Mouse (Mus musculus): ENCODE measurements at regions not wholly inside any gene's neighbourhood (a gene's known extent, or its start where the extent isn't known, plus 50 kb on each side); places are given as distances from the start of the nearest gene placed in this dataset.
A peak's percentile ranks its signal among the peaks of the same experiment; 100 is the strongest.

DNA sequence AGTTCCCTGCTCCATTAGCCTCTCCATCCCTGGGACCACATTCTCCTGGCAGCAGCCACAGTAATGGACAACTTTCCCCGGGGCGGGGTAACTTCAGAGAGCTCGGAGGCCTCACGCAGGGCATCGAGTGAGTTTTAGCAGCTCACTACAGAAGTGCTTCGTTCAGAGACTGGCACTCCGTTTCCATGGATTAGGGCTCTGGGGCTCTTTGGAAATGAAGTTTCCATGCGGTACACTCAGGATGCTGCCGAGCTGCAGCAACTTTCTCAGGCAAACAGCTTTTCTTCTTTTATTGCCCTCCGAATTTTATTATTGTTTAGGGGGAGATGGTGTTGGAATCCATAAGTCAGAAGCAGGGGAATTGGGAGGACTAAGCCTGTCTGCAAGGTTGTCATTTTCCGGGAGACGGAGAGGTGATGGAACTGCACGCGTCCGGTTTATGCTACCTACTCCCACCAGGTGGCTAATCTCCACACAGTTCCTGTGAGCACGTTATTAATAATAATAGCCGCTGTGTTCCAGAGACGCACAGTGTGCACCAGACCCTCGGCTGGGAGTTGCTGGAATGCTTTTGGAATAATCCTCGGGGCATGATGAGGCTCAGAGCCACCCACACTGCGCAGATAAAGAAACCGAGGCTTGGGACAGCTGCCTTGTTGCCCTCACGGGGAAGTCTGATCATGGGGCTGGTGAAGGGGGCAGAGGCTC lies 460.4 kb upstream of the 3110018I06Rik start:
- no peak for DNase-seq (ENCODE audit: low spot score)

DNA sequence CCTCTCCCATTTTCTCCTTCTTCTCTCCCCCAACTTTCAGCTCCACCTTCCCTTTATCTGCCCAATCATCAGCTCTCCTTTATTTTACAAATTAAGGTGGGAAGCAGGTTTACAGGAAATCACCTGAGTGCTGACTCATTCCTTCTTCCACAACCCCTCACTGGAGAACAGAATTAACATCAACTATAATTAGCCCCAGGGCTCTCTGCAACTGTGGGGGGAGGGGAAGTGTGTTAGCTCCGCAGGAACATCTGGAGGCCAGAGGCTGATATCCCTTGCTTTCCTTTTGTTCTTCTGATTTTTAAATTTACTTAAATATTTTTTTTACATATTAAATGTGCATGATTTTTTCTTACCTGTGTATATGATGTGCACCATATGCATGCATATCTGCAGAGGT lies 459.4 kb upstream of the 3110018I06Rik start:
- no peak for DNase-seq (ENCODE audit: low spot score)

DNA sequence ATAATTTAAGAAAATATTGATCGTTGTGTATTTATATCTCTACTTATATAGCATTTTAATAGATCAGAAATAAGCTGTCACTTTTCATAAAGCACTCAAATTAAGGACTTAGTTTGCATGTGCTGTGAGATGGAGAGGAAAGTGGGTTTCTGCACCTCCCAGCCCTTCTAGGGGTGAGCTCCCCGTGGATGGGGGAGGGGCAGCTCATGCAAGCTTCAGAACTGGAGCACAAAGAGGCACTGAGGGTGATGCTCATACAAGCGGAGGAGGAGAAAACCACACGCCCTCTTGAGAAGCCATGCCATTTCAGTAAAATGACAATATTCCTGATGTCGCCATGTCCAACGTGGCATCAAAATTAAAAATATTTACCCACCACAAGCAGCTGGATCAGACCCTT lies 452.1 kb upstream of the 3110018I06Rik start:
- DNase-seq (ENCODE audit: low spot score): no peak

DNA sequence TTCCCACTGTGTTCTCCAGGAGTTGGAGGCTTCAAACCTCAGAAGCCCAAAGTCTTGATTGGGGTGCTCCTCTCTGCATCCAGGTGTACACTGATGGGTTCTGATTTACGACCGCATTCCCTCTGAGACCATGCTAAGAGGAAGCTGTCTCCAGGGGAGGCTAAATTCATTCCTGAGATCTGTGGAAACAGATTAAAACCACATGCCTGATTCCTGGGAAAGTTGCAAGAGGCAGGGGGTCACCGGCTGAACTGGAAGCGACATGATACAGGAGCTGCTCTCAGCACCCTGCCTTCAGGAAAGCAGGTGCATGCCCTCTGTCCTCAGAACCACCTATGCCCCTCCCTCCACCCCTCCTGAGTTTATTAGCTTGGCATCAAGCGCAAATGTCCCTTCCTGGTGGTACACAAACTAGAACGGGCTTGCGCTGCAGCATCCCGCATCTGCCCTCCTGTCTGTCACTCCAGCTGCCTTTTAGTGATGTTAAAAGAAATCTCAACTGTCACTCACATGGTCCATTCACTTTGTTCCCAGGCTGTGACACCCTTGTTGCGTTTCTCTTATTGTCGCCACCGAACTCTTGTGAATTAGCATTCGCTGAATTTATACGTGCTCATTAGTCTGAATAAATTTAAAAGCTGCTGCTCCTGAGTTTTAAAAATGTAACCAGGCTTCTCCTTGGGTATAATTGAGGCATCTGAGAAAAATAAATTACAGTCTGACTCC lies 446.3 kb upstream of the 3110018I06Rik start:
- DNase-seq (ENCODE audit: low spot score): no peak

DNA sequence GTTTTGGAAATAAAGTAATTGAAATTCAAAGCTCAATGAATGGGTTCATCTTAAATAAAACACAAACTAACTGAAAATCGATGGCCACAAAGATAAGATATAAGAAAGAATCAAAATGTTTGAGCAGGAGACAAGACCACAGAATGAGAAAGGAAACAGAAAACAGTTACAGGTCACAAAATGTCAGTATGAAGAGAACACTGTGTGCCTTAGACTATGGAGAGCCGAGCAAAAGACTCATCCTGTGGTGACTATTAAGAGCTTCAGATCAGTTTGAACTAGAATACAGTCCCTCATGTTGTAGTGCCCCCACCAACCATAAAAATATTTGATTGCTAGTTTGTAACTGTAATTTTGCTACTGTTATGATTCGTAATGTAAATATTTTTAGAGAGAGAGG lies 441.9 kb upstream of the 3110018I06Rik start:
- DNase-seq (ENCODE audit: low spot score): peak; percentile 7

DNA sequence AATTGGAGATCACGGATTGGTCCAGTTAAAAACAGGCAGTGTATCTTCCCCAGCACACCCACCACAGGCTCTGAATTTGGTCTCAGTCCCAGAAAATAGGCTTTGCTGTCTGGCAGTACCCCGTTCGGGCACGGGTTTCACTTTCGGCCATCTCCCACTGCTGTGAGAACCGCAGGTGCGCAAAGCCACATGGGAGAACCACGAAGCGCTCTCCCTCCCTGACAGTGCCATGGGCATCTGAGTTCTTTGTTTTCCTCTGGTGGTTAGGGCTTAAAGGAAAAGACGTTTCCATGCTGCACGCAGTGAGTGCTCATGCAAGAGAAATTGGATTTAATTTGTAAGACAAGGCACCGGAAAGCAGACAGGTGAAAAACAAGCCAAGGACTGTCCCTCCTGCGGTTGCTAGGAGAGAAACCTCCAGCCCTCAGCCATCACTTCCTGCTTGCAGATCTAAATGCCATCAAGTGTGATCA lies 441.3 kb upstream of the 3110018I06Rik start:
- DNase-seq (ENCODE audit: low spot score): peak; percentile 67

DNA sequence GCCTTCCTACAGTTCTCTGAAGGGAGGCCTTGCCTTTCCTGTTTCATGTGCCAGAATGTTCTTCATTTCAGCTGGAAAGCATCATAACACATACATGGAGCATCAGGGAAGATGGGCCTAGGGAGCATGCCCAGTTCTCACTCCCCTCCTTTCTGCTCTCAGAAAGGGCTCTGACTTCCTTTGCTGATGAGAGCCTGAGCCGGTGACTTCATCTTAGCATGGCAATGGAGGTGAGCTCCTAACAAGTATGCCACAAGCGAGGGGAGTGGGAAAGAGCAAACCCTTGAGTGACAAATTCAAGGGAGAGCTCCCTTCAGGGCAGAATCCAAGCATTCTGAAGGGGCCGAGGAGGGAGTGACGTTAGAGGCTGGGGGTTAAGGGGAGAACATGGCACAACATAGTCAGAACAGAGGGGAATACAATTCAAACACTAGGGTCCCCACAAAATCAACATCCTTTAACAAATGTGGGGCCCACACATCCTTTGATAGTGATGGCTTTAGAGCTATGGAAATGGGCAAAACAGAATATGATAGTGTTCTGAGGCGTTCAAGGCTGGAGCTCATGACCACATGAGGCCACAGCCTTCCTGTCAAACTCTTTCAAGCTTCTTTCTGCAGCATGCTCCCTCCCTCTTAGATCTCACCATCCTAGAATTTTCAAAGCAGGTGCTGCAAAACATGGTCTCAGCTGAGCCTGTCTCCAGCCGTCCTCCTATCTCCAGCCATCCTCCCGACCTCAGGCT lies 437.4 kb upstream of the 3110018I06Rik start:
- peak; percentile 52 for DNase-seq (ENCODE audit: low spot score)

DNA sequence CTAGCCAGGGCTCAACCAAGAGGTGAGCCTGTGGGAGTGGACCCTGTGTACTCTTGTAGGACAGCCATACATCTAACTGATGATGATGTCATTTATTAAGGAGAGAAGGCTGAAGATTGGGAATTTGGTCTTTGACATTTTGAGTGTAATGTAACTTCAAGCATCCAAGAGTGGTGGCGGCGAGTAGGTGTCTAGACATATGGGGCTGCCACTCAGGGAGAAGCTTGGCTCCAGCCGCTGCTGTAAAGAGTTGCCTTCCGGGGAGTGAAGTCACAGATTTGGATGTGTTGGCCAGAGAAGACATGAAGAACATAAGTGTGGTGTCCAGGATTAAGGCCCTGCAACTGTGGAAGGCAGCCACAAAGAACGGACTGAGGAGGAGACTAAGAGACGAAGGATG lies 436.3 kb upstream of the 3110018I06Rik start:
- DNase-seq (ENCODE audit: low spot score): no peak

DNA sequence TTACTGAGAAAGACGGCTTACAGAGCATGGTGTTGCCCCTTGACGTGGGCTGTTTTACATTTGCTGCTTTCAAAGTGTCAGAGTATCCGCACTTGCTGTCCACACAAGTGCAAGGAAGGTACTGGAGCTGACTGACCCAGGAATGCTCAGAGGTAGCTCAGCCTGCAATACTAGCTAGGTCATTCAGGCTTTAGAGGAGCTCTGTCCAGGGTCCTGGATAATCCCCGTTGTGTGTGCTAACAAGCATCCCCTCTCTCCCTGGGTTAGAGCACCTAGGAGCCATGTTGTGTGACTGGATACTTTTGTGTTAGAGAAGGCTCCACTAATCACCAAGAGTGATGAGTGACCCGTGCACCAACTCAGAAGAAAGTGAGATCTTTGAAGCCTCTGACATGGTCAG lies 431.9 kb upstream of the 3110018I06Rik start:
- DNase-seq (ENCODE audit: low spot score): no peak

DNA sequence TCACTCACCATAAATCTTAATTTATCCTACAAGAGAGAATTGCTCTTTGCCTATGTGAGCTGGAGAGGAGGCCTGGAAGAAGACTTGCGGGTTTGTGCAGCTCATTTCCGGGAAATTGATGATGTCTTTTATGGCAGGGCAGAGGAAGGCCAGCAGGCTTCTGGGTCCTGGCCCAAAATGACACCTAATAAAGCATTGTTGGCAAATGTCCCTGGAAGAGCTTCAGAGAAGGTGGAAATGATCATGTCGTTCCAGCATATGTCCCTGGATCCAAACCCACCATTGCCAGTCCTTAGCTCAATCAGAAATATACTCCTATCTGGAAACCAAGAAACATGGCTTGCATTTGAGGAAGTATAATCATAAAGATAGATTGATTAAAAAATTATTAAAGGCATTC lies 427.9 kb upstream of the 3110018I06Rik start:
- no peak for DNase-seq (ENCODE audit: low spot score)

DNA sequence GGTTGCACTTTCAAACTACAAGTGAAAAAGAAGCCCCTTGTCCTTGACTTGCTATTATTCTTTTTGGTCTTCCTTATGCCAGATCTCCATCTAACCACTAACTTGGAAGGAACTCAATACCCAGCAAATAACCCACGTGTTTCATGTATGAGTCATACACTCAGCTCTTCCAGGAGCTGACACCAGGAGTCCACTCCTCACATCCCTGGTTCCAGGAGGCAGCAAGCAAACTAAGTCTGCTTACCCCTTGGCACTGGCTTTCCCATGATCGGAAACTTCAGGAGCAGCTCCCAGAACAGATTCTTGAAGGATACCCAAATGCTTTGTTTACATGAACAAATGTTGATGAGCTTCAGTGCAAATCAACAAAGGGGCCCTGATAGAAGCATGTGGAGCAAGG lies 421.1 kb upstream of the 3110018I06Rik start:
- no peak for DNase-seq (ENCODE audit: low spot score)

DNA sequence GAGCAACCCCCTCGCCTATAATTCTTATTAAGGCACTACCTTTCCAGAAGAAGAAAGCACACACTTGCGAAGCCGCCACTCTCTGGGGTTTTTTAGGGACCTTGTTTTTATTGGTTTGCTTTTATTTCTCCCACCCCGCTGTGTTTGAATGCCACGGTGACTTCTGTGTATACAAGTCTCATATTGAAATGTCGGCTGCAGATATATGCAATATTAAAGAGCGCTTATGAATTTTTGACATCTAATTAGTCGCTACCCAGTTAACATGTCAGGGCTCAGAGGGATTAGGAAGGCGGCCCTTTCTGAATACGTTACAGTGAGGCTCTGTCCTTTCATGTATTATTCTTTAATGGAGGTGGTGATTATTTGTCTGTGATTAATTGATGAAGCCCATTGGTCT lies 405.9 kb upstream of the 3110018I06Rik start:
- DNase-seq (ENCODE audit: low spot score): no peak

DNA sequence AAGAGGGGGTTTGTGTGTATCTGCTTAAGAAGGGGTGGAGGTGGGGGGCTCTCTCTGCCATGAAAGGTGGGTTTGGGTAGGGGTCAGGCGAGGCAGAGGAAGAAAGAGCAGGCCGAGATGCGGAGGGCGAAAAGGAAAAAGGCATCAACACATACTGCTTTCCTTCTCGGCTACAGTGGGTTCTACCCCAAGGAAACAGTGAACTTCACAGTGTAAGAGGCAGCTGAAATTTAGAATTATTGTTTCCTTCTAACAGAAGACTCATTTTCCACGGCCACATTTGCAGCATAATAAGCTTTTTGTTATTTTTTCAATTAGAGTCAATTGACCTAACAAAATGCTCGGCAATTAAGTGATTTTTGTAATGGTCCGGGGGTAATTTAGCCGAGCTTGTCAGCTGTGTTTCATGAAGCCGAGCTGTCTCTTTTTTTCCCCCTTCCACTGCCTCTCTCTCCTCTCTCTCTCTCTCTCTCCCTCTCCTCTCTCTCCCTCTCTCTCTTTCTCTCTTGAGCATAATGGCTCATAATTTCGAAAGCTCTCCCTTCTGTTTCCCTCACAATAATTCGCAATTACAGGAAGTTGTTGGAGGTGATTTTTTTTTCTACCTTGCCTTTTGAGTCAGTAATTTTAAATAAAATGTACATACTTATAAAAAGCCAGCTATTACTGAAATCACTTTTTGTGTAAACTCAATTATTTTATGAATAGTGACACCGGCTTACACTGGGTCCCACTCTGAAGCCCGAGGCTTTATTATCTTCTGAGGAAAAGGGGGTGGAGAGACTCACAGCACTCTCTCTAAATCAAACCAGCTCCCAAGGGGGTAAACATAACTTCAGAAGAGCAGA lies 403.1 kb upstream of the 3110018I06Rik start:
- DNase-seq (ENCODE audit: low spot score): no peak

DNA sequence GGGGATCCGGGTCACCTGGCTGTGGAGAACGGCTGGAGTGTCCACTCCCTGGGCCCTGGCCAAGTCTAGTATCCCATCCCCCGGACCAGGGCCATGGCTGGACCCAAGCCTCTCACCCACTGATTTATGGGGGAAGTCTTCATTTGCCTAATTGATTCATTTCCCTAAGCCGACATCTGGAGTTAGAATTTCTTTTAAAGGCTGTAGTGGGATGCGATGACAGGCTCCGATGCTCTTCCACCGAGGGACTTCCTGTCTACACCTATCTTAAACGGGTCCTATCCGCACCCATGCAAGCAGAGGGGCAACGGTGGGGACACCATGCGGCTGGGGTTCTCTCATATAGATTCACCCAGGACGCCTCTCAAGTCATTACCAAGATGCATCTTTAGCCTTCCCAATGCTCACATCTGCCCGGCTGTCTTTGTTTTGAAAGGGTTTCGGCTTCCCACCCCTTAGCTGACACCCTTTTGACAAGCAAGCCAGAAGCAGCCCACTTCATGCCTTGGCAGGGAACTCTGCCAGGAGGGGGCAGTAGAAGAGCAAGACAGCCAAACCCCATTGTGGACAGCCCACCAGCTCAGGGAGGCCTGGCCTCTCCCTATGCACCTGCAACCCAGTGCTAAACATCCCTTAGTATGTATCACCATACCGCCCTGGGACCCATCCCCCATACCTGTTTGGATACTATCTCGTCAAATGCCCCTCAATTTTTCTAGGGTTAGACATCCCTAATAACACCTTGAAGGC lies 402.4 kb upstream of the 3110018I06Rik start:
- peak; percentile 85 for DNase-seq (ENCODE audit: low spot score)

DNA sequence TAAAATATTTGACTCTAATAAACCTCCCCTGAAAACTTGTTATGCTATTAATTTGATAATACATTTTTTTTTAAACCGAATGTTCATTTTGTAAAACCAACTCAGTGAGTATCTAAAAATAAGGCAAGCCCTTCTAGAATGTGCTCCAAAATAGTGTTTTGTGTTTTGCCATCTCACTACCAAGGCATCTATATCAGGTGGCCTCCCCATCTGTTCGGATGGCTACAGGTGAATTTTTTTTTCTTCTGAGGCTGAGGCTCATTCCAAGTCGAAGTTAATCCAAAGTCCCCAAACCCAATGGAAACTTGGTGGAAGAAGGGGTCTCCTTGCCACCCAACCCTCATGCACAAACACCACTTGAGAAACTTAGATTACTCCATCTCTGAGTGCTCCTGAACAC lies 396.3 kb upstream of the 3110018I06Rik start:
- DNase-seq (ENCODE audit: low spot score): no peak

DNA sequence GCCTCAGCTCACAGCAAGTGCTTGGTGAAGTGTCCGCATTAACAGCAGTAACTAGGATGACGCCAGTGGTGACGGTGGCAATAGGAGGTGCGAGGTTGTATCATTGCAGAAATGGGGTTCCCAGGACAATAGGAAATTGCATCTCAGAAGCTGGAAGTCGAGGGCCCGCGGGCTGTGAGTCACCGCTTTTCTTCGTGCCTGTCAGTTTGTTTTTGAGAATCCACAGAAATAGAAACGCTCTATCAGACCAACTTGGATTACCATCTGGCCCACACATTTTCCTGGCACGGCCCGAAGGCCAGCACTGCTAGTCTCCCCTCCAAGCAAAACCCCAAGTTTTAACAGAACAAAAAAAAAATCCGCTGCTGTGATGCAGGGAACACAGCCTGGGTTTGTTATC lies 395.1 kb upstream of the 3110018I06Rik start:
- DNase-seq (ENCODE audit: low spot score): no peak

DNA sequence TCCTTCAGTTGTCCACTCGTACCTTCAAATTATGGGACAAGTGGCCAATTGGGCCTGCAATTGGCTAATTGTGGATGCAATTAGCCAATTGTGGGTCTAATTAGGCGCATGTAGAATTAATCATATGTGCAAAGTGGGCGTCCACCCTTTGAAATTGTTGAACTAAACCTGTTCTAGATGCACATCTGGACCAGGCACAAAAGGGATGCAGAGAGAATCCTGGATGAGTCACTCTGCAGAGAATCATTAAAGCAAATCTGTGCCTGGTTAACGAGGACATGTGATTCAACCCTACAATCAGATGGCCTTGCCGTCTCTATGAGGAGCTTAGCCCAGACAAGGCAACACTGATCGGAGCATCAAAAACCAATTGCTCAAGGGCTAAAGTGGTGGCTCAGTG lies 393.0 kb upstream of the 3110018I06Rik start:
- DNase-seq (ENCODE audit: low spot score): no peak

DNA sequence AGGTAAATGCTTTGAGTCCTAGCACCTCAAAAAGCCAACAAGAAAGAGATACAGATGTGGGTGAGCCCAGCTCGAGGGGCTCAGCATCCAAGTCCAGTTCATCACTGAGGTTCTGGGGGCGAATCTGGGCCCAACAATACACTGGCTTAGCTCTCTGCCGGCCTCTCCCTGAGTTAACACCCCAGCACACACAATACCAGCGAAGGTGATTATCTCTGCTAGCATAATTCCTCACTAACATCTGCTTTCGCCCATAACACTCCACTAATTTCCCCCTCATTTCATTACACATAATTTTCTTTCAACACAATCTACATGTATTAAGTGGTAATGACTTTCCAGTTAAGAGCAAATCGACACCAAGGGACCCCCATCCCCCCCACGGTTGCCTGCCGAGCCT lies 383.9 kb upstream of the 3110018I06Rik start:
- DNase-seq (ENCODE audit: low spot score): no peak

DNA sequence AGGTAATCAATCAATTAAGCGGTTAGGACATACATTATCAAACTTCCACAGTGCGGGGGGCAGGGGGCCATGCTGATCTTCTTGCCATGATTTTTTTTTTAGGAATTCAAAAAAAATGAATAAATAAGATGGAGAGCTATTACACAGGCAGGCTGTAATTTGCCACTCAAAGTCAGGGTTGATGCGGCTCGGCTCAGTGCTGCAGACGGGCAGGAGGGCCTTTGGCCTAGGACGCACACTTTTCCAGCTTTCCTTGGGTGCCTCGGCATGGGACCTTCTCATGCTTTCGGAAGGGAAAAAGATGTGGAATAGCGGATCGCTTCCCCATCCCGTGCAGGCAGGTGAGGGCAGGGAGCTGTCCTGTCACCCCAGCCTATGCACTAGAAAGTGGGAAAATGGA lies 383.4 kb upstream of the 3110018I06Rik start:
- DNase-seq (ENCODE audit: low spot score): no peak

DNA sequence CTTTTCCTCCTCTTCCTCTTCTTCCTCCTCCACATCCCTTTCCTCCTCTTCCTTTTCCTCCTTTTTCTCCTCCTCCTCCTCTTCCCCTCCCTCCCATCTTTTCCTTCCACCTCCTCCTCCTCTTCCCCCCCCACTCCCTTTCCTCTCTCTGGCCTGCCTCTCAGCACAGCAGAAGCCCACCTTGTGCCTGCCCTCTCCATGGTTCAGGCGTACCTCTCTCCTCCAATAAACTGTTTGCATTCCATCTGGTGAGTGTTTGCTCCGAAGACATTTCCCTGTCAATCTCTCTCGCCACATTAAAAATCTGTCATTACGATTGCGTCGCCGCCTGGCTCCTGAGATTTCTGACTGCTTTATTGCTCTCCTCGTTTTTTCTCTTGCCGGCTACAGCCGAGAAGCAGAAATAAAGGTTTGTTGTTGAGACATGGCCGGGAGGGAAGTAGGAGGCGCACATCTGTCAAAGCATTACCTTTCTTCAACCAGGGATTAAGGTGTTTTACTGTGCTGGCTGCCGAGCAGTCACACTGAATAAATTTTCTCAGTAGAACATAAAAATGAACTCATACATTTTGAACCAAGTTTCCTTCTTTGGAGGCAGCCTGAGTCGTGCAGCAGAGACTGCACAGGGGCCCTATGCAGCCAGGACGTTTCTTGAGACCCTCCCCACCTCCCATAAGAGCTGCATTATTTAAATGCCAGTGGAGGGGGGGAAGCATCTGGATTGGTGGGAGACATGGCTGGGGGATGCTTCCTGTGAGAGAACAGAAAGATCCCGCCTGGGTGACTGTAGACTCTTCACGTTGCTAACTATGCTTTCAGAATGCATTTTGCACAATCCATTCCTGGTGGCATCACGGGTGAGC lies 376.3 kb upstream of the 3110018I06Rik start:
- no peak for DNase-seq (ENCODE audit: low spot score)
